Mouse (Mus musculus): ENCODE results near the gene Gm26897.

- TF ChIP-seq POLR2A (IDR thresholded peaks at IDR 0.05; ENCODE audit: control insufficient read depth, low read depth, low read length) (no peak), CTCF (IDR thresholded peaks at IDR 0.05; ENCODE audit: control insufficient read depth, insufficient read depth, insufficient replicate concordance, low read depth, low read length) (no peak)
Observed at GRCm38 (mm10) chr5:111760721-111761480, 27.2 kb downstream of the Gm26897 start.

Data from testis, adult 2 months (tissue).